Mouse (Mus musculus) cortical plate, adult 2 months (tissue): Measurements from ENCODE around the gene Mst1r. TPM values are rescaled to one million over a fixed set of nuclear protein-coding genes. Genes with fewer than 3 reads are reported as not detected.

Source experiments
- H3K27ac ChIP-seq: fragments of 200-500 bp; 2 replicates; pipeline ENCODE4 v1.5.1; 2012; ENCODE audit warnings: low read length, control low read depth, inconsistent platforms; ENCODE audit not compliant: insufficient read depth
- H3K4me1 ChIP-seq: fragments of 200-500 bp; 2 replicates; pipeline ENCODE4 v1.6.1; 2011; ENCODE audit warnings: low read length; ENCODE audit not compliant: control insufficient read depth, insufficient read depth
- H3K4me3 ChIP-seq: fragments of 200-500 bp; 2 replicates; pipeline ENCODE4 v1.5.1; 2011; ENCODE audit warnings: mild to moderate bottlenecking, low read length, control low read depth; ENCODE audit not compliant: insufficient read depth
- CTCF ChIP-seq: fragments of 200-500 bp; IDR thresholded peaks from 2 replicates; pipeline ENCODE4 v1.5.1; 2011; ENCODE audit warnings: mild to moderate bottlenecking, control low read depth, low read length; ENCODE audit not compliant: insufficient read depth; ENCODE audit errors: extremely low read depth
- POLR2A ChIP-seq: fragments of 200-500 bp; IDR thresholded peaks from 2 replicates; pipeline ENCODE4 v1.6.1; 2011; ENCODE audit warnings: mild to moderate bottlenecking, low read length, control low read depth; ENCODE audit not compliant: insufficient read depth; ENCODE audit errors: extremely low read depth
- polyA plus RNA-seq: library from polyadenylated mRNA; depleted of rRNA; stranded (reverse); fragments of >200 nt; gene quantifications from 2 replicates; pipeline ENCODE4 v1.2.3, GENCODE M21; 2012; rRNA removed

Mst1r gene
- 2.0 and 2.4 TPM in 2 replicates for polyA plus RNA-seq

DNA sequence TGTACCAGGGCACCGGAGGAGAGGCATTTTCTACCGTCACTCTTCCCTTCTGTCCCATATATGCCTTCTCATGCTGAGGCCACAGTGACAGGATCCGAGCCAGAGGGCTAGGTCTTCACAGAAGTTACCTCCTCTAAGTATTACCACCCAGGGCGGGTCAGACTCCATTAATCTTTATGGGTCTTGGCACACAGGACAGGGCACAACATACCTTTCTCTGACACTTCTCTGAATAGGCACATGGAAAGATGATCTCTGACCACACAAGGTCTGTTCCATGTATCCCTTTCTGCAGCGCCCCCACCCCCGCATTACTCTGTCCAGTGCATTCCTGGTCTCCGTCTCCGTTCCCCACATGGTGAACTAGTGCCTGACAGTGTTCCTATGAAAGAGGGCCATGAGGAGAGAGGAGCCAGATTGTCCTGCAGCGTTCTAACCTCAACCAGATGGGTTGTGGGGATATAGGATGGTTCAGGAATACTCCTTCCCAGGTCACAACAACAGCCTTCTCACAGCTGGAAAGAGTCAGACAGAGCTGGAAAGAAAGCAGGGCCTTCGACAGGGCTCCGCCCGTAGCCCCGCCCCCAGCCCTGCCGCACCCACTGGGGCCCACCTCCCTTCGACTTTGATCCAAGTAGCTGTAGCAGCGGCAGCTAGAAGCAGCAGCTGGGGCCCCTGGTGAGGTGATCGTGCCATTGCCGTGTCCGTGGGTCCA is at the start of gene Mst1r:
TSS of gene Mst1r (plus strand) at position 622 of the 715 bp plus-strand sequence.
- no peak within 1 kb of the TSS for H3K4me3 ChIP-seq
- H3K4me1 ChIP-seq = no peaks in the 10 kb centered on the region; the same call in 1 of the 2 replicates
- TF ChIP-seq CTCF = no peak
- H3K27ac ChIP-seq = no peak within 1 kb of the TSS

DNA sequence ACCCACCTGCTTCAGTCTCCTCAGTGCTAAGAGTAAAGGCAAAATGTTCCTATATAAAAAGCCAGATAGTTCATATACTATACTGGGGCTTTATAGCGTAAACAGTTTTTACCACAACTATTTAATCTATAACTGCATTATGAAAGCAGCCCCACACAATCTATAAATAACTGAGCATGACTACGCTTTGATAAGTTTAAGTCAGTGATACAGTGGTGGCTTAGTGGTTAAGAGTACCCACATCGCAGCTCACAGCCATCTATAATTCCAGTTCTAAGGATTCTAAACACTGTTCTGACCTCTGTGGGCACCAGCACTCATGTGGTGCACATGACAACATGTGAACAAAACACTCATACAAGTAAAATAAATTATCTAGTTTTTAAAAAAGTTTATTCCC is 48.3 kb upstream of the Mst1r start:
- Histone ChIP-seq H3K4me3 (no peak overlapping the region), H3K4me1 (no peaks in the 10 kb centered on the region), H3K27ac (no peak overlapping the region)
- TF ChIP-seq POLR2A (no peak), CTCF (no peak)

DNA sequence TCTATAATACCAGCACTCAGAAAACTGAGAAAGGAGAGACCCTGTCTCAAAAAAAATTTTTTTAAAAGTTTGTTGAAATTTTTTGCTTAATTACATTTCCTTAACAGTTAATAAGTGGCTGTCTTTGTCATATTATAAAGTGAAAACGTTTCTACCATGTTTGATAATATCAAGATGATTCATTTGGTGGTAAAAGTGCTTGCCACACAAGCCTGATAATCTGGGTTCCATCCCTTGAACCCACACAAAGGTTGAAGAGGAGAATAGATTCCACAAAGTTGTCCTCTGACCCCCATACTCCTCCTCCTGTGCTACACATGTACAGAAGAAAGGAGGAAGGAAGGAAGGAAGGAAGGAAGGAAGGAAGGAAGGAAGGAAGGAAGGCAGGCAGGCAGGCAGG is 42.2 kb upstream of the Mst1r start:
- no peaks in the 10 kb centered on the region for H3K4me1 ChIP-seq

DNA sequence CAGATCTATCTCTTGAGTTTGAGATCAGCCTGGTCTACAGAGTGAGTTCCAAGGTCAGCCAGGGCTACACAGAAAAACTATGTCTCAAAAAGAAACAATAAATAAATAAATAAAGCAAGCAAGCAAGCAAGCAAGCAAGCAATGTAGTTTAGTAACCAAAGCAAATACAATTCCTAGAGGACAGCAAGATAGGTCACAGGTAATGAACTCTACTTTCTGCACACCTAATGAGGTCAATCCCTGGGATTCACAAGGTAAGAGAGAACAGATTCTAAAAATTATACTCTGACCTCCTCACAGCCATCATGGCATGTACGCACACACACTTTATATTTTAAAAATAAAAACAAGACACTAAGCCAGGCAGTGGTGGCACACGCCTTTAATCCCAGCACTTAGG is 40.6 kb upstream of the Mst1r start:
- TF ChIP-seq POLR2A (no peak), CTCF (no peak)
- no peak overlapping the region for H3K27ac ChIP-seq
- H3K4me3 ChIP-seq = no peak overlapping the region
- H3K4me1 ChIP-seq = no peaks in the 10 kb centered on the region

More for the DNA sequence above, 42.2 kb upstream of the Mst1r start:
- Histone ChIP-seq H3K4me3 (no peak overlapping the region), H3K27ac (no peak overlapping the region)
- TF ChIP-seq POLR2A = no peak
- TF ChIP-seq CTCF = no peak

DNA sequence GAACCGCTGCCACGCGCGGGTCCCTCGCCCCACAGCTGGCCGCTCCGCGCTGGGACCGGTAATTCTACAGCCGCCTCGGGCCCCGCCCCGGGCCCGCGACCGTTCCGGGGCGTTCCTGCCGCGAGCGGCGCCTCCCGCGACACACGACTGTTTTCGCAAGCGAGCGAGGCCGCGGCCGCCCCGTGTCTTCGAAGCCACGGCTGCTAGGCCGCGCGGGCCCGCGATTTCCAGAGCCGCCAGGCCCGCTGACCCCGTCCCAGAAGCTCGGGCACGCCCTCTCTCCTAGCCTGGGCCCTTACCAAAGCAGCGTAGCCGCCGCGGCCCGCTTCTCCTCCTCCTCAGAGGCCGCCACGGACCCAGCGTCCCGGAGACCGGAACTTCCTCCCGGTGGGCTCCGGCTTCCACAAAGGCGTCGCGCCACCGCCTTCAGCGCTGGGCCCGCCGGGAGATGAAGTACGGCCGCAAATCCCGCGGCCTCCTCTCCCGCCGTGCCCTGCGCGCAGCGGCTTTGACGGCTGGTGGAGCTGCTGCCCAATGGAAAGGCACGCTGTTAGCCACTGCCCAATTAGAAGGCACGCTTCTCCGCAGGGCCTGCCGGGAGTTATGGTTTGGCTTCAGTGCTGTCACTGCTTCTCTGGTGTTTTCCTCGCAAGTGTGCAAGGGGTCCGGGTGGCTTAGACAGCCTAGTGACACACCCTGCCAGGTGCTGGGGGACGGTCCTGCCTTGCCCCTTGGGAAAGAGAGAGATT is 34.1 kb upstream of the Mst1r start:
- peak overlapping the region; percentile 89 for H3K27ac ChIP-seq
- no peaks in the 10 kb centered on the region; the same call in 1 of the 2 replicates for H3K4me1 ChIP-seq
- H3K4me3 ChIP-seq = peak overlapping the region; percentile 55
- TF ChIP-seq POLR2A (peak; percentile 95), CTCF (no peak)

DNA sequence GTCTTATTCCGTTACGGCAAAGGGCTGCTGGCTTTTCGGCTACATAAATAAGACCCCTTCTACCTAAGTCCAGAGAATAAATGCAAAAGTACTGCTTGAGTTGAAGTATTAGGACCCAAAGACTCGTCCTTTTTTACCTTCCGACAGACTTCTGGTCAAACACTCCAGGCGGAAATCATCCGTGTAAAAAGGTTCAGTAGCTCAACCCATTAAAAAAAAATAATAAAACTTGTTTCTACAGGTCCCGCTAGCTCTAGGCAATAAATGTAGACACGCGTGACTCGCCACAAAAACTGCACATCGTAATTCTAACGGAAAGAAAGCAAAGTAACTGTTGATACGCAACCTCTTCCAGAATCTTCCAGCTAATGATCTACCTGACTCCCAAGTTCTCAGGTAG is 33.5 kb upstream of the Mst1r start, which contains the start of gene Rbm6:
TSS of gene Rbm6 (minus strand) at position 101 of the 400 bp plus-strand sequence.
- Histone ChIP-seq H3K4me3 (peak within 1 kb of the TSS; percentile 55), H3K4me1 (no peaks in the 10 kb centered on the region; the same call in 1 of the 2 replicates)
- no peak for TF ChIP-seq POLR2A
- no peak for TF ChIP-seq CTCF

DNA sequence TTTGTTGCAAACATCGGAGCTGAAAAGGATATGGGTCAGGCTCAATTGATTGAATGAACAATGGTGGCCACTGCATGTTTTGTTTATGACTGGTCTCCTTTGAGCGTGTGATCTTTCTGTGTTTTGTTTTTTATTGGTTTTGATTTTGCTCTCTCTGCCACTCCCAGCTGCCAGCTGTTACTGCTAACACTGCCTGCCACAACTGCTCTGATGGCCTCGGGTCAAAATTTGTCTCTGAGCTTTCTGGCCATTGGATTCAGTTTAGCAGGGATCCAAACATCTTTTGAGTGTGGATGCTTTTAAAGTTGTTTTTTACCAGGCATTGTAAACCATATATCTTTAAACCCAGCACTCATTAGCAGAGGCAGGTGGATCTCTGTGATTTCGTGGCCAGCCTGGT is 26.3 kb upstream of the Mst1r start:
- H3K27ac ChIP-seq = no peak overlapping the region
- H3K4me1 ChIP-seq = no peaks in the 10 kb centered on the region
- TF ChIP-seq CTCF (no peak), POLR2A (no peak)
- no peak overlapping the region for H3K4me3 ChIP-seq

More for the DNA sequence above, 33.5 kb upstream of the Mst1r start, which contains the start of gene Rbm6:
- H3K27ac ChIP-seq = peak within 1 kb of the TSS; percentile 89

DNA sequence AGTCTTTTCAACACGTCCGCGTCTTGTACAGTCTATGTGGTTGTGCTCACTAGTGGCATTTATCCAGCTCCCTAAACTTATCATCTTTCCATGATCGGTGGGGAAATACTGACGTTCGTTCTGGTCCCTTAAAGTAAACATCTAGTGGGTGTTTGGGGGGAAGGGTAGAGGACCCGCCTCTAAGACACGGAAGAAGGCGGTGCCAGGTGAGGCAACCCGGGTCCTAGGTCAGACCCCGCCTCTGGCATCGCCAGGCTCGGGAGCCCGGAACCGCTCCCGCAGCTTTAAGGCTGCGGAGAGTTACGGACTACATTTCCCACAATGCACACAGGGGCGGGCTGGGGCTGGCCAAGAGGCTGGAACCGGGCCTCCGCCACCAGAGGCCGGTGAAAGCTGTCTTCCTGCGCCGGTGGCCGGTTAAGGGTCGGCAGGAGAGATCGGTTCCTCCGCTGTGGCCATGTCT is 18.8 kb upstream of the Mst1r start, which contains the start of gene Mon1a:
TSS of gene Mon1a (plus strand) at position 348 of the 463 bp plus-strand sequence.
- peak; percentile 53 for TF ChIP-seq POLR2A
- TF ChIP-seq CTCF = no peak
- H3K4me1 ChIP-seq = no peaks in the 10 kb centered on the region; the same call in 1 of the 2 replicates

DNA sequence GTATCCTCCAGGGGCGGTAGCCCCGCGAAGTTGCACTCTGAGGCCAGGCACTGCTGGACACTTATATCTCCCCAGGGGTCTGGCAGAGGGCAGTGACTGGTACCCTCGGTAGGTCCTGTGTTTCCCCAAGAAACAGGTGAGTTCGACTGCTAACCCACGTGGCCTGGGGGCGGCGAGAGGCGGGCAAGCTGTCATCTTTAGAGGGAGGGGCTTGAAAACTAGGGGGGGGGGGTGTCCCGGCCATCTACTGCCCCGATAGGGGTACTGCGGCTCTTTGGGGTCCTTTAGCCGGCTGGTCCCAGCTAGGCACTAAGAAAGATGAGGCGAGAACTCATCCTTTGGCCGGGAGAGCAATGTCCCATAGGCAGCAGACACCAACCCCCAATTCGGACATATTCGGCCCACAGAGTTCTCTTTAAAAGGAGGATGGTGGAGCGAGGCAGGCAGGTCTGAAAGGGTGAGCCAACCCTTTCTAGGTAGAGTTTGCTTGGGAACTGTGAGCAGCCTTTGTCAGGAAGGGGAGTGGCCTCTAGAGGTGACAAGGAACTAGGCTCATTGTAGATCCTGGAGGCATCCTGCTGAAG is 18.3 kb upstream of the Mst1r start:
- TF ChIP-seq CTCF (no peak), POLR2A (no peak)
- no peaks in the 10 kb centered on the region; the same call in 1 of the 2 replicates for H3K4me1 ChIP-seq
- 0 out of 2 replicates have a peak overlapping the region, but pooled peaks have one; percentile 68 for H3K27ac ChIP-seq
- peak overlapping the region; percentile 78 for H3K4me3 ChIP-seq

More for the DNA sequence above, 18.8 kb upstream of the Mst1r start, which contains the start of gene Mon1a:
- 0 out of 2 replicates have a peak within 1 kb of the TSS, but pooled peaks have one; percentile 68 for H3K27ac ChIP-seq
- peak within 1 kb of the TSS; percentile 78 for H3K4me3 ChIP-seq

DNA sequence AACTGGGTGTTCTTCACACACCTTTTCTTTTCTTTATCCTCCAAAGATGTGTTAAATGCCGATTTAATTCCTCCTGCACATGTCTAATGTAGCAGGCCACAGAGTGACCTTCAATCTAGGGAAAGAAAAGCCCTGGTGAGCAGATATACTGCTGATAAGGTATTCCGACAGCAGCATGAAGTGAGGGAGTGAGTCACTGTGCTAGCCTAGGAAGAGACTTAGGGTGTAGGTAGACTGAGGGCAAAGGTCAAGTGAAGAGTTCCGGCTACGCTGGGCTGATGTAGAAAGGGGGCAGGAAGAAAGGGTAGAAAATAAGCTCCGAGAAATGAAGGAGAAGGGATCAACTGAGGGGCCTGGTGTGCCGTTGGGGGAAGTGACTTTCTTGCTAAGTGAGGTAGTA is 16.4 kb upstream of the Mst1r start:
- Histone ChIP-seq H3K4me3 (no peak overlapping the region), H3K4me1 (no peaks in the 10 kb centered on the region; the same call in 1 of the 2 replicates), H3K27ac (no peak overlapping the region)
- TF ChIP-seq CTCF = no peak
